In the genomic region with DNA sequence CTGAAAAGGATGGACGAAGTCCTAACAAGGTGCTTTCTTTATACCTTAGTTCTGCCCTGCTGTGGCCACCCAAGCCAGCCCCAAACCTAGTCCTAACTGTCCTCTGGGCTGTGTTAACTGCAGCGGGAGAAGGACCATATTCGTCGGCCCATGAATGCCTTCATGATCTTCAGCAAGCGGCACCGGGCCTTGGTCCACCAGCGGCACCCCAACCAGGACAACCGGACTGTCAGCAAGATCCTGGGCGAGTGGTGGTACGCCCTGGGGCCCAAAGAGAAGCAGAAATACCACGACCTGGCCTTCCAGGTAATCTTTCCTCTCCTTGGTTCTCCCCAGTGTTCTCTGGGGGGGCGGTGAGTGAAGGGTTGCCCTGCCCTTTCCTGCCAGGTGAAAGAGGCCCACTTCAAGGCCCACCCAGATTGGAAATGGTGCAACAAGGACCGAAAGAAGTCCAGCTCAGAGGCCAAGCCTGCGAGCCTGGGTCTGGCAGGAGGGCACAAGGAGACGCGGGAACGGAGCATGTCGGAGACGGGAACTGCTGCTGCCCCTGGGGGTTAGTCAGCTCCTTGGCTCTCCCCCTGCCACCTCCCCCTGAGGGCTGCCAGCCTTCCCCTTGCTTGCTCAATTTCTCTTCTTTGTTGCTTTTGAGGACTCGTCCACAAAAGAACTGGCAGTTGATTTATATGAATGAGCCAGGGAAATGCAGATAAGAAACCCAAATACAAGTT, we compare ENCODE assay signal across 19 mouse cellular contexts. TPM values are rescaled to one million over a fixed set of nuclear protein-coding genes. Genes with fewer than 3 reads are reported as not detected.
A peak's percentile ranks its signal among the peaks of the same experiment; 100 is the strongest.
DNase-seq lines count a peak whose midpoint lies in the region; ATAC-seq lines count a peak whose summit lies in the region.
"Had no signal": no experiment of that assay in that cellular context is flagged by ENCODE, and none has a peak within 500 bp of the region (broad histone marks: within the 10 kb centered on the region; RNA-seq: fewer than 3 reads in every experiment).

No protein-coding gene starts in this region.

- peaks cover 43% of the 10 kb centered on the region for H3K4me1 ChIP-seq in forebrain, embryonic 13.5 days
- H3K4me1 ChIP-seq in forebrain, embryonic 16.5 days (replicated peaks; ENCODE audit: control insufficient read depth, insufficient read depth, low read length), result peaks cover 33% of the 10 kb centered on the region
- peaks cover 24% of the 10 kb centered on the region for H3K4me1 ChIP-seq in kidney, embryonic 14.5 days (ENCODE audit: control insufficient read depth, insufficient read depth, low read length)

- WGBS in forebrain, embryonic 13.5 days, result 86% methylated on average over 20 of the region's 20 CpGs
- 80% methylated on average over 20 of the region's 20 CpGs for WGBS in forebrain, embryonic 16.5 days
- WGBS in kidney, embryonic 14.5 days, result 90% methylated on average over 20 of the region's 20 CpGs

- H3K9me3 ChIP-seq in forebrain, embryonic 13.5 days (replicated peaks), result no peaks in the 10 kb centered on the region
- H3K9me3 ChIP-seq in forebrain, embryonic 16.5 days (ENCODE audit: control insufficient read depth, low read length), result no peaks in the 10 kb centered on the region
- H3K9me3 ChIP-seq in kidney, embryonic 14.5 days (ENCODE audit: control insufficient read depth, low read length), result no peaks in the 10 kb centered on the region
- H3K9me3 ChIP-seq: embryonic facial prominence, embryonic 13.5 days; midbrain, embryonic 12.5 days had no signal

- ATAC-seq in forebrain, embryonic 13.5 days, result no peak
- no peak for ATAC-seq in forebrain, embryonic 16.5 days
- no peak for ATAC-seq in kidney, embryonic 14.5 days (ENCODE audit: low FRiP score, low TSS enrichment)

- no peaks in the 10 kb centered on the region for H3K27me3 ChIP-seq in forebrain, embryonic 13.5 days
- no peaks in the 10 kb centered on the region for H3K27me3 ChIP-seq in forebrain, embryonic 16.5 days (replicated peaks; ENCODE audit: control insufficient read depth, insufficient read depth, low read length)
- H3K27me3 ChIP-seq in kidney, embryonic 14.5 days (ENCODE audit: control insufficient read depth, insufficient read depth, low read length), result no peaks in the 10 kb centered on the region
- H3K27me3 ChIP-seq: embryonic facial prominence, embryonic 13.5 days; midbrain, embryonic 12.5 days had no signal

- DNase-seq in adrenal gland, adult 2 months, result peak; percentile 4
- DNase-seq in adrenal gland, adult (ENCODE audit: inconsistent age in 2 of 2, low spot score in 1 of 2), result no peak
- DNase-seq in kidney, adult 11 months, result peak; percentile 5
- DNase-seq in testis, postnatal 10 days (ENCODE audit: low spot score), result peak; percentile 47
- DNase-seq in testis, postnatal 14 days (ENCODE audit: low spot score), result no peak
- DNase-seq: cerebellum, adult 9-10 months; kidney, adult 18-20 months; kidney, postnatal 25 days; right cerebral cortex, adult 18-20 months had no signal

- H3K4me3 ChIP-seq in forebrain, embryonic 13.5 days, result no peak overlapping the region
- H3K4me3 ChIP-seq in forebrain, embryonic 16.5 days (replicated peaks; ENCODE audit: low read length), result no peak overlapping the region
- H3K4me3 ChIP-seq in kidney, embryonic 14.5 days (ENCODE audit: low read length), result no peak overlapping the region

- no peak overlapping the region for H3K9ac ChIP-seq in forebrain, embryonic 13.5 days
- no peak overlapping the region for H3K9ac ChIP-seq in forebrain, embryonic 16.5 days (replicated peaks; ENCODE audit: low read depth, low read length)
- no peak overlapping the region for H3K9ac ChIP-seq in kidney, embryonic 14.5 days (ENCODE audit: low read depth, low read length)
- H3K9ac ChIP-seq: liver, embryonic 14.5 days had no signal

- H3K4me2 ChIP-seq in forebrain, embryonic 13.5 days, result peak overlapping the region; percentile 81; the same call in 1 of the 2 replicates
- no peak overlapping the region for H3K4me2 ChIP-seq in forebrain, embryonic 16.5 days (ENCODE audit: low read length)
- H3K4me2 ChIP-seq in kidney, embryonic 14.5 days (replicated peaks; ENCODE audit: low read depth, low read length), result no peak overlapping the region

- H3K27ac ChIP-seq in forebrain, embryonic 13.5 days, result no peak overlapping the region; the same call in 1 of the 2 replicates
- no peak overlapping the region for H3K27ac ChIP-seq in forebrain, embryonic 16.5 days (ENCODE audit: low read length)
- H3K27ac ChIP-seq in kidney, embryonic 14.5 days (ENCODE audit: low read depth, low read length), result no peak overlapping the region
- H3K27ac ChIP-seq: embryonic facial prominence, embryonic 13.5 days; liver, embryonic 14.5 days had no signal

- peaks cover 60% of the 10 kb centered on the region for H3K36me3 ChIP-seq in forebrain, embryonic 13.5 days (ENCODE audit: poor library complexity, severe bottlenecking)
- peaks cover 48% of the 10 kb centered on the region for H3K36me3 ChIP-seq in forebrain, embryonic 16.5 days (ENCODE audit: control insufficient read depth, insufficient read depth)
- peaks cover 61% of the 10 kb centered on the region for H3K36me3 ChIP-seq in kidney, embryonic 14.5 days (ENCODE audit: control insufficient read depth, insufficient read depth, low read length)

RNA-seq across cellular contexts. Expression of gene Pafah1b3, which starts 12.1 kb away (rescaled TPM):
- total RNA-seq in adrenal gland, adult 2 months (2021), result 10 to 100 TPM; 33.4 to 33.8 TPM
- 29.4 and 35.9 TPM in 2 replicates for polyA plus RNA-seq in adrenal gland, adult 2 months (2012; rRNA removed)
- polyA plus RNA-seq in forebrain, embryonic 13.5 days (2015; fragmentation: Nextera tagmentation; extraction: Ambion mirVana), result 513 and 525 TPM in 2 replicates
- polyA plus RNA-seq in forebrain, embryonic 16.5 days (2015; fragmentation: Nextera tagmentation; extraction: Ambion mirVana), result 499 and 556 TPM in 2 replicates
- polyA plus RNA-seq in kidney, embryonic 14.5 days (2014; fragmentation: Nextera tagmentation; extraction: Ambion mirVana), result 199 and 245 TPM in 2 replicates

RNA-seq across cellular contexts. Expression of gene Prr19, which starts 15.5 kb away (rescaled TPM):
- not detected for total RNA-seq in adrenal gland, adult 2 months (2021)
- polyA plus RNA-seq in adrenal gland, adult 2 months (2012; rRNA removed), result not detected in 2 replicates
- 0.93 and 1.6 TPM in 2 replicates for polyA plus RNA-seq in forebrain, embryonic 13.5 days (2015; fragmentation: Nextera tagmentation; extraction: Ambion mirVana)
- 1.4 and 2.2 TPM in 2 replicates for polyA plus RNA-seq in forebrain, embryonic 16.5 days (2015; fragmentation: Nextera tagmentation; extraction: Ambion mirVana)
- 0.67 and 0.69 TPM in 2 replicates for polyA plus RNA-seq in kidney, embryonic 14.5 days (2014; fragmentation: Nextera tagmentation; extraction: Ambion mirVana)
- total RNA-seq: adrenal gland, postnatal 4 days; gastrocnemius, postnatal 36 days; left cerebral cortex, postnatal 25 days had no signal
- polyA plus RNA-seq: heart, embryonic 16.5 days had no signal

RNA-seq across cellular contexts. Expression of gene Cic, which starts 18.2 kb away (rescaled TPM):
- 100 to 1,000 TPM; 102 to 108 TPM for total RNA-seq in adrenal gland, adult 2 months (2021)
- 111 and 123 TPM in 2 replicates for polyA plus RNA-seq in adrenal gland, adult 2 months (2012; rRNA removed)
- 45.9 and 47.0 TPM in 2 replicates for polyA plus RNA-seq in forebrain, embryonic 13.5 days (2015; fragmentation: Nextera tagmentation; extraction: Ambion mirVana)
- 42.2 and 48.0 TPM in 2 replicates for polyA plus RNA-seq in forebrain, embryonic 16.5 days (2015; fragmentation: Nextera tagmentation; extraction: Ambion mirVana)
- 36.0 and 47.2 TPM in 2 replicates for polyA plus RNA-seq in kidney, embryonic 14.5 days (2014; fragmentation: Nextera tagmentation; extraction: Ambion mirVana)

RNA-seq across cellular contexts. Expression of gene Tmem145, which starts 20.2 kb away (rescaled TPM):
- total RNA-seq in adrenal gland, adult 2 months (2021), result 1 to 10 TPM; 1.9 to 2.2 TPM
- 8.3 and 9.3 TPM in 2 replicates for polyA plus RNA-seq in adrenal gland, adult 2 months (2012; rRNA removed)
- polyA plus RNA-seq in forebrain, embryonic 13.5 days (2015; fragmentation: Nextera tagmentation; extraction: Ambion mirVana), result 14.1 and 16.4 TPM in 2 replicates
- 24.5 and 41.2 TPM in 2 replicates for polyA plus RNA-seq in forebrain, embryonic 16.5 days (2015; fragmentation: Nextera tagmentation; extraction: Ambion mirVana)
- 0.49 and 0.62 TPM in 2 replicates for polyA plus RNA-seq in kidney, embryonic 14.5 days (2014; fragmentation: Nextera tagmentation; extraction: Ambion mirVana)
- total RNA-seq: gastrocnemius, postnatal 36 days had no signal
- polyA plus RNA-seq: liver, embryonic 14.5 days had no signal

RNA-seq across cellular contexts. Expression of gene Megf8, which starts 31.3 kb away (rescaled TPM):
- 10 to 100 TPM; 37.1 to 41.5 TPM for total RNA-seq in adrenal gland, adult 2 months (2021)
- 102 and 106 TPM in 2 replicates for polyA plus RNA-seq in adrenal gland, adult 2 months (2012; rRNA removed)
- 14.2 and 16.6 TPM in 2 replicates for polyA plus RNA-seq in forebrain, embryonic 13.5 days (2015; fragmentation: Nextera tagmentation; extraction: Ambion mirVana)
- polyA plus RNA-seq in forebrain, embryonic 16.5 days (2015; fragmentation: Nextera tagmentation; extraction: Ambion mirVana), result 22.6 and 25.0 TPM in 2 replicates
- 14.0 and 16.2 TPM in 2 replicates for polyA plus RNA-seq in kidney, embryonic 14.5 days (2014; fragmentation: Nextera tagmentation; extraction: Ambion mirVana)

Comparison
In these comparisons a context has a peak if more than half of its experiments do, and no peak if none do; other contexts are left out.
1. DNase-seq: peak in adrenal gland, adult 2 months (single experiment), kidney, adult 11 months (single experiment) and testis, postnatal 10 days (single experiment); none in adrenal gland, adult (0 of 2) and testis, postnatal 14 days (single experiment).